Mouse (Mus musculus) lung, embryonic 16.5 days (tissue): ENCODE data around the gene Mrpl51. TPM values are rescaled to one million over a fixed set of nuclear protein-coding genes. Genes with fewer than 3 reads are reported as not detected.

ENCODE experiments used
- ATAC-seq: fragments of 200-750 bp; cut with Nextera tagmentation; 2 replicates; pipeline ENCODE4 v1.8.0; 2017; ENCODE audit warnings: low read depth, mild to moderate bottlenecking, moderate library complexity
- H3K27ac ChIP-seq: fragments of 300-500 bp; sonication (generic); 2 replicates; pipeline ENCODE4 v1.5.1; 2014; ENCODE audit warnings: mild to moderate bottlenecking, control low read depth, low read length
- H3K27me3 ChIP-seq: fragments of 300-500 bp; sonication (generic); 2 replicates; pipeline ENCODE4 v1.6.1; 2014; ENCODE audit warnings: low read depth, low read length, mixed read lengths; ENCODE audit not compliant: control insufficient read depth, insufficient read depth
- H3K36me3 ChIP-seq: fragments of 300-500 bp; sonication (generic); 2 replicates; pipeline ENCODE4 v1.6.1; 2014; ENCODE audit warnings: low read length; ENCODE audit not compliant: control insufficient read depth, insufficient read depth
- H3K4me1 ChIP-seq: fragments of 300-500 bp; sonication (generic); replicated peaks from 2 replicates; pipeline ENCODE4 v1.6.1; 2014; ENCODE audit warnings: low read length, mixed read lengths; ENCODE audit not compliant: control insufficient read depth, insufficient read depth
- H3K4me2 ChIP-seq: fragments of 300-500 bp; sonication (generic); 2 replicates; pipeline ENCODE4 v1.6.1; 2014; ENCODE audit warnings: low read depth, low read length, control low read depth
- H3K4me3 ChIP-seq: fragments of 300-500 bp; sonication (generic); 2 replicates; pipeline ENCODE4 v1.5.1; 2014; ENCODE audit warnings: mild to moderate bottlenecking, low read length, control low read depth
- H3K9ac ChIP-seq: fragments of 300-500 bp; sonication (generic); 2 replicates; pipeline ENCODE4 v1.6.1; 2014; ENCODE audit warnings: low read length, control low read depth
- H3K9me3 ChIP-seq: fragments of 300-500 bp; sonication (generic); 2 replicates; pipeline ENCODE4 v1.6.1; 2016; ENCODE audit warnings: low read length; ENCODE audit not compliant: control insufficient read depth
- WGBS: fragments of 180-500 bp; shearing (Covaris S2); extraction: QIAGEN DNeasy Blood & Tissue Kit; methylation state at CpG from one replicate; pipeline ENCODE4 v1.1.7; 2014; 5-methylcytosine and 5-hydroxymethylcytosine counted together
- microRNA-seq: library from miRNA; unstranded; fragments of <30 nt; microRNA quantifications from one replicate; pipeline ENCODE4, GENCODE M21; 2016
- polyA plus RNA-seq: library from polyadenylated mRNA; unstranded; fragments of >200 nt; fragmentation: Nextera tagmentation; extraction: Ambion mirVana; gene quantifications from 2 replicates; pipeline ENCODE4 v1.2.1, GENCODE M21; 2015

Mrpl51 gene
- polyA plus RNA-seq, 1 experiment from 2014 or later = 226 TPM

GRCm38 (mm10) chr6:125244551-125244950 lies 53.0 kb downstream of the Mrpl51 start:
- Histone ChIP-seq H3K4me3 (no peak overlapping the region), H3K27ac (no peak overlapping the region), H3K27me3 (no peaks in the 10 kb centered on the region), H3K4me2 (no peak overlapping the region), H3K36me3 (no peaks in the 10 kb centered on the region), H3K9me3 (no peaks in the 10 kb centered on the region), H3K4me1 (no peaks in the 10 kb centered on the region), H3K9ac (no peak overlapping the region)
- WGBS = 29% methylated on average over 1 of the region's 1 CpGs
- no peak for ATAC-seq

Small RNAs within 50 kb of the gene (microRNA-seq; reads per million reads assigned to microRNA genes)
- gene Mir3098 (0.59 reads per million), gene Mir8113 (not detected)

Other genes with a start within 250 kb of the Mrpl51 start
- gene Cops7a, start 226.3 kb upstream of the Mrpl51 start, polyA plus RNA-seq = 138 and 153 TPM in 2 replicates
- gene Pianp, start 195.1 kb upstream of the Mrpl51 start, polyA plus RNA-seq = 0.68 and 0.88 TPM in 2 replicates
- gene Zfp384, start 182.7 kb upstream of the Mrpl51 start, polyA plus RNA-seq = 14.0 and 14.3 TPM in 2 replicates
- 141 and 142 TPM in 2 replicates for gene Ing4, start 152.0 kb upstream of the Mrpl51 start, polyA plus RNA-seq
- 12.9 and 16.4 TPM in 2 replicates for gene Acrbp, start 142.1 kb upstream of the Mrpl51 start, polyA plus RNA-seq
- gene Lpar5, start 123.9 kb upstream of the Mrpl51 start, polyA plus RNA-seq = 0.45 and 0.49 TPM in 2 replicates
- gene Chd4, start 95.8 kb upstream of the Mrpl51 start, polyA plus RNA-seq = 58.2 and 59.4 TPM in 2 replicates
- 44.5 and 52.5 TPM in 2 replicates for gene Nop2, start 59.9 kb upstream of the Mrpl51 start, polyA plus RNA-seq
- gene Iffo1, start 46.6 kb upstream of the Mrpl51 start, polyA plus RNA-seq = 5.5 and 7.2 TPM in 2 replicates
- 1,562 and 1,631 TPM in 2 replicates for gene Gapdh, start 25.3 kb upstream of the Mrpl51 start, polyA plus RNA-seq
- 123 and 135 TPM in 2 replicates for gene Ncapd2, start 100 bp upstream of the Mrpl51 start, polyA plus RNA-seq
- 5.2 and 6.0 TPM in 2 replicates for gene Vamp1, start 23.8 kb downstream of the Mrpl51 start, polyA plus RNA-seq
- 9.0 and 10.0 TPM in 2 replicates for gene Tapbpl, start 40.1 kb downstream of the Mrpl51 start, polyA plus RNA-seq
- gene Cd27, start 45.2 kb downstream of the Mrpl51 start, polyA plus RNA-seq = 3.1 and 5.7 TPM in 2 replicates
- 0.16 TPM in 1 of 2 replicates, not detected in the other for gene Tuba3a, start 94.2 kb downstream of the Mrpl51 start, polyA plus RNA-seq
- 91.1 and 96.4 TPM in 2 replicates for gene Ltbr, start 122.1 kb downstream of the Mrpl51 start, polyA plus RNA-seq
- 9.1 and 13.4 TPM in 2 replicates for gene Scnn1a, start 128.9 kb downstream of the Mrpl51 start, polyA plus RNA-seq
- 115 and 117 TPM in 2 replicates for gene Tnfrsf1a, start 157.6 kb downstream of the Mrpl51 start, polyA plus RNA-seq
- gene Plekhg6, start 189.0 kb downstream of the Mrpl51 start, polyA plus RNA-seq = 0.49 and 0.99 TPM in 2 replicates